Mouse (Mus musculus): ENCODE results near the gene Yif1b. TPM values are rescaled to one million over a fixed set of nuclear protein-coding genes. Genes with fewer than 3 reads are reported as not detected.

Yif1b gene
- polyA plus RNA-seq, 1 experiment from 2014 or later = 112 TPM

- WGBS = 24% methylated on average over 19 of the region's 19 CpGs
- Histone ChIP-seq H3K9ac (replicated peaks) (no peak overlapping the region), H3K4me2 (no peak overlapping the region), H3K4me3 (replicated peaks) (no peak overlapping the region), H3K27ac (replicated peaks) (no peak overlapping the region), H3K27me3 (replicated peaks) (no peaks in the 10 kb centered on the region; the same call in 1 of the 2 replicates), H3K9me3 (replicated peaks) (no peaks in the 10 kb centered on the region), H3K4me1 (peaks cover 46% of the 10 kb centered on the region), H3K36me3 (no peaks in the 10 kb centered on the region)
- ATAC-seq (ENCODE audit: low FRiP score) = no peak
Observed at GRCm38 (mm10) chr7:29293131-29294065, 55.3 kb downstream of the Yif1b start.

GRCm38 (mm10) chr7:29294111-29294761, 56.1 kb downstream of the Yif1b start:
- 51% methylated on average over 13 of the region's 13 CpGs for WGBS
- Histone ChIP-seq H3K36me3 (no peaks in the 10 kb centered on the region), H3K27ac (replicated peaks) (no peak overlapping the region), H3K9ac (replicated peaks) (no peak overlapping the region), H3K27me3 (replicated peaks) (no peaks in the 10 kb centered on the region; the same call in 1 of the 2 replicates), H3K4me3 (replicated peaks) (no peak overlapping the region), H3K4me2 (no peak overlapping the region), H3K4me1 (peaks cover 40% of the 10 kb centered on the region), H3K9me3 (replicated peaks) (no peaks in the 10 kb centered on the region)
- ATAC-seq (ENCODE audit: low FRiP score) = no peak

GRCm38 (mm10) chr7:29295861-29296647, 57.9 kb downstream of the Yif1b start:
- Histone ChIP-seq H3K9ac (replicated peaks) (no peak overlapping the region), H3K27me3 (replicated peaks) (no peaks in the 10 kb centered on the region; the same call in 1 of the 2 replicates), H3K27ac (replicated peaks) (no peak overlapping the region), H3K4me3 (replicated peaks) (no peak overlapping the region), H3K4me2 (no peak overlapping the region), H3K9me3 (replicated peaks) (no peaks in the 10 kb centered on the region), H3K36me3 (no peaks in the 10 kb centered on the region), H3K4me1 (peaks cover 24% of the 10 kb centered on the region)
- 82% methylated on average over 24 of the region's 24 CpGs for WGBS
- no peak for ATAC-seq (ENCODE audit: low FRiP score)

- WGBS = 17% methylated on average over 10 of the region's 10 CpGs
- no peaks in the 10 kb centered on the region; the same call in 1 of the 2 replicates for H3K27me3 ChIP-seq (replicated peaks)
- no peak overlapping the region for H3K4me3 ChIP-seq (replicated peaks)
- peaks cover 15% of the 10 kb centered on the region for H3K4me1 ChIP-seq
- 0 out of 2 replicates have a peak overlapping the region, but pooled peaks have one; percentile 25 for H3K4me2 ChIP-seq
- H3K9me3 ChIP-seq (replicated peaks) = no peaks in the 10 kb centered on the region
- H3K9ac ChIP-seq (replicated peaks) = no peak overlapping the region
- no peak for ATAC-seq (ENCODE audit: low FRiP score)
- no peaks in the 10 kb centered on the region for H3K36me3 ChIP-seq
- no peak overlapping the region for H3K27ac ChIP-seq (replicated peaks)
Observed at GRCm38 (mm10) chr7:29296998-29297397, 58.9 kb downstream of the Yif1b start.

Other genes with a start within 250 kb of the Yif1b start
- gene Ryr1, start 113.2 kb upstream of the Yif1b start, polyA plus RNA-seq (2015; fragmentation: Nextera tagmentation; extraction: Ambion mirVana) = 8.7 and 13.4 TPM in 2 replicates
- 0.79 and 0.80 TPM in 2 replicates for gene Rasgrp4, start 103.5 kb upstream of the Yif1b start, polyA plus RNA-seq (2015; fragmentation: Nextera tagmentation; extraction: Ambion mirVana)
- 51.2 and 53.1 TPM in 2 replicates for gene Fam98c, start 82.1 kb upstream of the Yif1b start, polyA plus RNA-seq (2015; fragmentation: Nextera tagmentation; extraction: Ambion mirVana)
- 0.46 and 1.0 TPM in 2 replicates for gene Ggn, start 68.1 kb upstream of the Yif1b start, polyA plus RNA-seq (2015; fragmentation: Nextera tagmentation; extraction: Ambion mirVana)
- gene Spred3, start 67.9 kb upstream of the Yif1b start, polyA plus RNA-seq (2015; fragmentation: Nextera tagmentation; extraction: Ambion mirVana) = 10.5 and 11.7 TPM in 2 replicates
- 266 and 278 TPM in 2 replicates for gene Psmd8, start 57.6 kb upstream of the Yif1b start, polyA plus RNA-seq (2015; fragmentation: Nextera tagmentation; extraction: Ambion mirVana)
- gene Catsperg1, start 24.3 kb upstream of the Yif1b start, polyA plus RNA-seq (2015; fragmentation: Nextera tagmentation; extraction: Ambion mirVana) = 1.9 and 4.4 TPM in 2 replicates
- gene Kcnk6, start 5.8 kb upstream of the Yif1b start, polyA plus RNA-seq (2015; fragmentation: Nextera tagmentation; extraction: Ambion mirVana) = 0.54 and 1.4 TPM in 2 replicates
- gene 2200002D01Rik, start 10.1 kb downstream of the Yif1b start, polyA plus RNA-seq (2015; fragmentation: Nextera tagmentation; extraction: Ambion mirVana) = 1.4 and 12.8 TPM in 2 replicates
- gene Spint2, start 43.6 kb downstream of the Yif1b start, polyA plus RNA-seq (2015; fragmentation: Nextera tagmentation; extraction: Ambion mirVana) = 62.7 and 140 TPM in 2 replicates
- 2.8 and 13.3 TPM in 2 replicates for gene Ppp1r14a, start 51.0 kb downstream of the Yif1b start, polyA plus RNA-seq (2015; fragmentation: Nextera tagmentation; extraction: Ambion mirVana)
- gene Dpf1, start 65.6 kb downstream of the Yif1b start, polyA plus RNA-seq (2015; fragmentation: Nextera tagmentation; extraction: Ambion mirVana) = 148 and 198 TPM in 2 replicates